Mouse (Mus musculus) embryonic fibroblast, embryonic 13.5 days (primary cell): ENCODE measurements around the gene Ccdc32. TPM values are rescaled to one million over a fixed set of nuclear protein-coding genes. Genes with fewer than 3 reads are reported as not detected.

Experiments used
- H3K27ac ChIP-seq: 2 replicates; pipeline ENCODE4 v1.5.1; 2012; ENCODE audit warnings: low read length, control low read depth, inconsistent platforms; ENCODE audit not compliant: insufficient read depth
- H3K4me1 ChIP-seq: 2 replicates; pipeline ENCODE4 v1.6.1; 2011; ENCODE audit warnings: low read length; ENCODE audit not compliant: control insufficient read depth, insufficient read depth
- H3K4me3 ChIP-seq: 2 replicates; pipeline ENCODE4 v1.5.1; 2011; ENCODE audit warnings: mild to moderate bottlenecking, control low read depth, low read length; ENCODE audit not compliant: insufficient read depth
- CTCF ChIP-seq: IDR thresholded peaks from 2 replicates; pipeline ENCODE4 v1.5.1; 2011; ENCODE audit warnings: mild to moderate bottlenecking, control low read depth, low read length, moderate library complexity, borderline replicate concordance; ENCODE audit not compliant: insufficient read depth
- POLR2A ChIP-seq: IDR thresholded peaks from 2 replicates; pipeline ENCODE4 v1.6.1; 2011; ENCODE audit warnings: low read depth, mild to moderate bottlenecking, control low read depth, low read length, moderate library complexity
- polyA plus RNA-seq: library from polyadenylated mRNA; stranded (reverse); fragments of >200 nt; gene quantifications from 2 replicates; pipeline ENCODE4 v1.2.4, GENCODE M21; 2011; ENCODE audit warnings: low read depth; ENCODE audit not compliant: missing spikeins, insufficient read length

The Ccdc32 gene
- polyA plus RNA-seq, 1 experiment = 12.1 TPM

DNA sequence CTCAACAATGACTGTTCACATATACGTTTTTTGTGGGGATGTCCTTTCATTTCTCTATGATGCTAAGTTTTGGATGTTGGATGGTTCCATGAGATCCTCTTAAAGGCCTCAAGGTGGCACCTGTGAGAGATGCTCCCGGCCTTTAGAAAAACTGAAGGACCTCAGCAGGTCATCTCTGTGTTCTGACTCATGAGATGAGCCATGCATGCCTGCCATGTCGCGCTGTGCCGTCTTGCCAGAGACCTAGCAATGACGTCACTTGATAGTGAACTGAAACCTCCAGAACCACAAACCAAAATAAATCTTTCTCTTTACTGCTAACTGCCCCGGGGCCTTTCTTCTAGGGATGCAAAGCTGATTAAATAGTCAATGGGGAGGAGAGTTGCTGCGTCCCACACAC, 45.4 kb downstream of the Ccdc32 start:
- no peak for TF ChIP-seq POLR2A
- TF ChIP-seq CTCF = no peak
- H3K4me1 ChIP-seq = no peaks in the 10 kb centered on the region
- no peak overlapping the region for H3K4me3 ChIP-seq
- no peak overlapping the region for H3K27ac ChIP-seq

DNA sequence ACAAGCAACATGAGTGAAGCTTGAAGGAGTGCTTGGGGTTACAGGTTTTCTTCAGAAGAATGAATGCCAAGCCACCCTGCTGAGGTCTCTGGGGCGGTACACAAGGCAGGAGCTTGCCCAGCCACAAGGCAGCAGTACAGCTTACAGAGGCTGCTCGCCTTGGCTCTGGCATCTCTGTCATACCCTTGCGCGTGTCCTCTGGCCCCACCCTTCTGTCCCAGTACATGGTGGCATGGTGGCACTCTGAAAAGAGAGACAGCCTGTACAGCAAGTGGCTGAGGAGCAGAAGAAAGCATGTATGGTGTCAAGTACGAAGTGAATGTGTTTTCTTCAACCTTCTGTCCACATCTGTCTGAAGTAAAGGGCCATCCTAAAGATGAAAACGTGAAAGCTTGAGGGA, 48.4 kb downstream of the Ccdc32 start:
- no peak for TF ChIP-seq CTCF
- TF ChIP-seq POLR2A = no peak
- Histone ChIP-seq H3K4me1 (0 out of 2 replicates have a peak, but pooled peaks cover 1% of the 10 kb centered on the region), H3K4me3 (no peak overlapping the region), H3K27ac (no peak overlapping the region)

DNA sequence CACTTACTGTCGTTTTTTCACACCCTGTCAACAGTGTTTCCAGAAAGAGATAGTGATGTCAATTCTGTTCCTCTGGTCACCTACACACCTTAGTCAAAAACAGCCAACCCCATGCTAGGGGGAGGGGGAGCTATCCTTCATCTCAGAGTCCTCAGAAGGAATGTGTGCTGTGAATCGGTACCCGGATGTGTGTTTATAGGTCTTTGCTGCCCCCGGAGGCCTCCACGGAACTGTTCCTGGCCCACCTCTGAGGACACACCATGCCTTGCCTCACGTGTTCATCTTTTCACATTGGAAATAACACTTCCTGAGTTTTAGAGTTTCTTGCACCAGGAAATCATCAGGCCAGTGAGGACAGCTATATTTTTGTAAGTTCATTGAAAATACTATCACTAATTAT, 51.1 kb downstream of the Ccdc32 start:
- Histone ChIP-seq H3K4me3 (no peak overlapping the region), H3K27ac (no peak overlapping the region), H3K4me1 (0 out of 2 replicates have a peak, but pooled peaks cover 9% of the 10 kb centered on the region)
- TF ChIP-seq POLR2A (no peak), CTCF (0 out of 2 replicates have a peak, but pooled peaks have one; percentile 3)

DNA sequence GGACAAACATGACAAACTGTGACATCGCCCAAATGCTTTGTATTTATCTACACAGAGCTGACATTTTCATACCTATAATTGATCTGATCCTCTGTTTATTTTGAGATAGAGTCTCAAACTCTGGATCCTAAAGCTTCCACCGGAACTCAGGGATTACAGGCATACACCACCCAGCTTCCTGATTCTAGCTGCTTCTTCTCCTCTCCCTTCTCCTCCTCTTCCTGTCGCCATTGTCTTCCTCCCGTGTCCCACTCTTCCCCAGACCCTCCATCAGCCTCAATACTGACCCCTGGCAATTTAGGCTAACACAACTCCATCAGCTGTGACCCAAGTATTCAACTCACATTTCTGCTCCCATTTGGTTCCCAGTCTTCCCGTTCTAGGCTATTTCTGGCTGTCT, 52.3 kb downstream of the Ccdc32 start:
- 0 out of 2 replicates have a peak overlapping the region, but pooled peaks have one; percentile 12 for H3K4me3 ChIP-seq
- no peak for TF ChIP-seq POLR2A
- TF ChIP-seq CTCF = no peak

DNA sequence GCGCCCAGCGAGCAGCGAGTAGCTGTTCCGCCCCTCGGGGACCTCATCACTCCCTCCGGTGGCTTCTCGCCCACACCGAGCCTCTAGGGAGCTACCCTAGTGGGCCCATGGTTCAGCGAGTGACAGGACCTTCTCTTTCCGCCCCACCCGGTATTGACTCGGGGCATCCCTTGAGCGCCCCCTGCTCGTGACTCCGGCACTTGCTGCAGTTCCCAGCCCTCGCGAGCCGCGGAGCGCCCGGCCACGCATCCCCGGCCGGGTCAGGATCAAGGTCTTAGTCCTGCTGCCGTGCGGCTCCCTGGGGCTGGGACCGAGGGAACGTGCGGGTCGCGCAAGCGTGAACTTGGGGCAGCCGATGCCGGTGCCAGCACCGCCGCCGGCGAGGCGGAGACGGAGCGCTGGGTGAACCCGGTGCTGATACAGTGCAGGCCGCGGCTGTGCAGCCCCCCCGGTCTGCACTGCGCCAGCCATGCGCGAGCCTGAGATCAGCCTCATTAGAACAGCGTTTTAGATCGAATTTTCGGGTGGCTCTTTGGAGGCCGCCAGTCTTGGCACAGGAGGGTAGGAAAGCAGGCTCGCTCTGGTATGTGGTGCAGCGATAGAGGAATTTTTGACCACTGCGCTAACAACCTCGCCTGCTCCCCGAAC, 52.8 kb downstream of the Ccdc32 start:
- Histone ChIP-seq H3K4me3 (peak overlapping the region; percentile 12), H3K4me1 (0 out of 2 replicates have a peak, but pooled peaks cover 9% of the 10 kb centered on the region), H3K27ac (no peak overlapping the region)
- TF ChIP-seq CTCF = peak; percentile 66
- no peak for TF ChIP-seq POLR2A

More for the DNA sequence above, 52.3 kb downstream of the Ccdc32 start:
- no peak overlapping the region for H3K27ac ChIP-seq
- 0 out of 2 replicates have a peak, but pooled peaks cover 9% of the 10 kb centered on the region for H3K4me1 ChIP-seq

DNA sequence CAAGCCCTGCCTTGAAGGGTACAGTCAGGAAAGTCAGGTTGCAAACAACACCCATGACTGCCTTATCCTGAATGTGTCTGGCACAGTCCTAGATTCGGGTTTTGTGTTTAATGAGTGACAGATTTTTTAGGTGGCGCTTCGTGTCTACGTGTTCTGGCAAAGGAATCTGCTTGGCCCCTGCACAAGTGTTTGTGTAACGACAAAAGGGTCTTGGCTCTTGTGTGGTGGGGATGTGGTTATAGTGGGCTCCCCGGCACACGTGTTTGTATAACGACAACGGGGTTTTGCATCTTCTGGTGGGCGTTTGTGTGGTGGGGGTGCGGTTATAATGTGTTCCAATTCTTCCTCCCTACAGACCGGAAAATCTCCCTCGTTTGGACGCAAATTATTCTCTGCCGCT, 53.3 kb downstream of the Ccdc32 start:
- Histone ChIP-seq H3K4me3 (peak overlapping the region; percentile 12), H3K4me1 (0 out of 2 replicates have a peak, but pooled peaks cover 9% of the 10 kb centered on the region), H3K27ac (no peak overlapping the region)
- TF ChIP-seq CTCF (no peak), POLR2A (no peak)

DNA sequence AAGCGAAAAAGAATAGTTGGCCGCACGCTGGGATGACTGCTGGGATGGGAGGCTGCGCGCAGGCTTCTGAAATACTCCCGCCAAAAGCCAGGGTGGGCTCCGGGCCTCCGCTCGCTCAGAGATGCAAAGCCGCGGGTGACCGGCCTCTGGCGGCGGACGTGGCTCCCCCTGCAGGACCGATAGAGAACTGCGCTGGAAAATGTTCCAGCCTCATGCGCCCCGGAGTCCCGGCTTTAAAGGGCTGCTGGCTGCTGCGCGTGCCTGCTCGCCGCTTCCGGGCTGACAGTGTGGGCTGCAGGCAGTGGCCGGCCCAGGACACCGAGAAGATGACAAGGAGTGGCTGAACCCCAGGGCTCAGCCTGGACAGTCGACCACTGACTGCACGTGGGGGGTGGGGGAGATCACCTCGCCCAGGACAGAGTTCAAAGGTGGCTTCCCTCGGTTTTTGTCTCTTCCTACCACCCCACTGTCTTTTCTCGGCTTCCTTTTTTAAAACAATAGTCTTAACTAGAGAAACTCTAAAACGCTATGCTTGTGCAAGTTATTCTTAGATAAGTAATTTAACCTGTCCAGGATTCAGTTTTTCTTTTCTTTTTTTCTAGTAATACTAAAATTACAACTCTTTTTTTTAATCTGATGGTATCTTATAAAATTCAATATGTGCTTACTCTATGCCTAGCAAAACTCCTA, 56.4 kb downstream of the Ccdc32 start:
- Histone ChIP-seq H3K27ac (no peak overlapping the region), H3K4me1 (0 out of 2 replicates have a peak, but pooled peaks cover 9% of the 10 kb centered on the region)

DNA sequence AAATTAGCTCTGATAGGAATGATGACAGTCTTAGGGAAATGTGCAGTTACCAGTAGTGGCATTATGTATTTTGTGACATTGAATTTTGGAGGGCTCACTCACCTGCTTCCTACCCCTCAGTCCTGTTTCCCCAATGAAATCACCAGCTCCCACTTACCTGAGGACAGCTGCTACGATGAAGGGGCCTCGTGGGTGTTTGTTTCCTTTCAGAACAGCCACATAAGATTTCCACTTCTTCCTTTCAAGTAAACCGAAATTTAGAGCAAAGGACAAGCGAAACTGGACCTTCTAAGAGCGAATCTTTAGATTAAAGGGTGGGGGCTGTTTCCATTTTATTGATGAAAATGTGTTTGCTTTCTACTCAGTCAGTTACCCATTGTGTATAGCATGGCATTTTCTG, 57.1 kb downstream of the Ccdc32 start:
- Histone ChIP-seq H3K4me1 (0 out of 2 replicates have a peak, but pooled peaks cover 9% of the 10 kb centered on the region), H3K4me3 (no peak overlapping the region), H3K27ac (no peak overlapping the region)
- TF ChIP-seq POLR2A (no peak), CTCF (no peak)

More for the DNA sequence above, 56.4 kb downstream of the Ccdc32 start:
- peak overlapping the region; percentile 21; the same call in 1 of the 2 replicates for H3K4me3 ChIP-seq
- TF ChIP-seq POLR2A (peak; percentile 67), CTCF (peak; percentile 18; the same call in 1 of the 2 replicates)

DNA sequence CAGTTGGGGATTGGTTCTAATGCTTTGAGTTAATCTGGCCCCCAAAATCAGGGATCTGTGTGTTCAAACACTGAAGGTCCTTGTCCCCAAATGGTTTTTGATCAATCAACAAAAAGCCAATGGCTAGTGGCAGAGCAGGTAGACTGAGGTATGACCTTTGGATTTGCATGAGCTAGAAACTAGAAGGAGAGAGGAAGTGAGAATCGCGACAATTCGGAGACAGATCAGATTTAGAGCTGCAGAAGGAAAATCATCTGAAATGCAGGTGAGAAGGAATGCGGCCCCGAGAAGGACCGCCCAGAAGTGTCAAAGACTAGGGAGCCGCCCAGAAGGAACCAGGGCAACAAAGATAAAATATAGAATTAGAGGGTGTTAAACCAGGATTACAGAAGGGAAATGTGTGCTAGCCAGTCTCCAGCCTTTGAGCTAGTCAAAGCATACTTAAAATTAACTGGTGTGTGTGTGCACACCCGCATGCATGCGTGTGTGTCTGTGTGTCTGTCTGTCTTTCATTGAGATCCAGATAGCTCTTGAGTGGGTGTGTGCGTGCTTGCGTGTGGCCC, 59.5 kb downstream of the Ccdc32 start:
- Histone ChIP-seq H3K27ac (no peak overlapping the region), H3K4me3 (no peak overlapping the region)
- TF ChIP-seq POLR2A (no peak), CTCF (no peak)

More for the DNA sequence above, 59.5 kb downstream of the Ccdc32 start:
- H3K4me1 ChIP-seq = 0 out of 2 replicates have a peak, but pooled peaks cover 2% of the 10 kb centered on the region

Other genes starting within 250 kb of the Ccdc32 start
- gene Disp2, start 249.7 kb downstream of the Ccdc32 start, polyA plus RNA-seq = 0.07 and 0.11 TPM in 2 replicates
- 38.4 and 59.0 TPM in 2 replicates for gene Knstrn, start 215.4 kb downstream of the Ccdc32 start, polyA plus RNA-seq
- 41.4 and 42.2 TPM in 2 replicates for gene Ivd, start 167.4 kb downstream of the Ccdc32 start, polyA plus RNA-seq
- gene Bahd1, start 129.0 kb downstream of the Ccdc32 start, polyA plus RNA-seq = 12.9 and 15.3 TPM in 2 replicates
- gene Chst14, start 102.9 kb downstream of the Ccdc32 start, polyA plus RNA-seq = 44.8 and 46.0 TPM in 2 replicates
- 3.9 and 4.2 TPM in 2 replicates for gene Rpusd2, start 5.4 kb upstream of the Ccdc32 start, polyA plus RNA-seq
- 26.6 and 33.0 TPM in 2 replicates for gene Knl1, start 17.7 kb upstream of the Ccdc32 start, polyA plus RNA-seq
- 21.6 and 31.6 TPM in 2 replicates for gene Rad51, start 83.4 kb upstream of the Ccdc32 start, polyA plus RNA-seq
- gene Rmdn3, start 127.6 kb upstream of the Ccdc32 start, polyA plus RNA-seq = 15.8 and 18.9 TPM in 2 replicates
- 1.9 and 3.7 TPM in 2 replicates for gene Gchfr, start 138.4 kb upstream of the Ccdc32 start, polyA plus RNA-seq
- gene Gm14137, start 145.1 kb upstream of the Ccdc32 start, polyA plus RNA-seq = 0.32 TPM in 1 of 2 replicates, not detected in the other
- gene Zfyve19, start 179.2 kb upstream of the Ccdc32 start, polyA plus RNA-seq = 15.2 and 22.5 TPM in 2 replicates
- 8.1 and 9.6 TPM in 2 replicates for gene Dnajc17, start 179.4 kb upstream of the Ccdc32 start, polyA plus RNA-seq
- gene Ppp1r14d, start 200.5 kb upstream of the Ccdc32 start, polyA plus RNA-seq = not detected in 2 replicates
- gene Spint1, start 208.0 kb upstream of the Ccdc32 start, polyA plus RNA-seq = 0.30 TPM in 1 of 2 replicates, not detected in the other
- gene Rhov, start 241.9 kb upstream of the Ccdc32 start, polyA plus RNA-seq = not detected in 2 replicates